Mouse (Mus musculus): Measurements from ENCODE around the gene Acadl. TPM values are rescaled to one million over a fixed set of nuclear protein-coding genes. Genes with fewer than 3 reads are reported as not detected.

Acadl gene
- polyA plus RNA-seq, 2 experiments = 34.8 to 105 TPM

DNA sequence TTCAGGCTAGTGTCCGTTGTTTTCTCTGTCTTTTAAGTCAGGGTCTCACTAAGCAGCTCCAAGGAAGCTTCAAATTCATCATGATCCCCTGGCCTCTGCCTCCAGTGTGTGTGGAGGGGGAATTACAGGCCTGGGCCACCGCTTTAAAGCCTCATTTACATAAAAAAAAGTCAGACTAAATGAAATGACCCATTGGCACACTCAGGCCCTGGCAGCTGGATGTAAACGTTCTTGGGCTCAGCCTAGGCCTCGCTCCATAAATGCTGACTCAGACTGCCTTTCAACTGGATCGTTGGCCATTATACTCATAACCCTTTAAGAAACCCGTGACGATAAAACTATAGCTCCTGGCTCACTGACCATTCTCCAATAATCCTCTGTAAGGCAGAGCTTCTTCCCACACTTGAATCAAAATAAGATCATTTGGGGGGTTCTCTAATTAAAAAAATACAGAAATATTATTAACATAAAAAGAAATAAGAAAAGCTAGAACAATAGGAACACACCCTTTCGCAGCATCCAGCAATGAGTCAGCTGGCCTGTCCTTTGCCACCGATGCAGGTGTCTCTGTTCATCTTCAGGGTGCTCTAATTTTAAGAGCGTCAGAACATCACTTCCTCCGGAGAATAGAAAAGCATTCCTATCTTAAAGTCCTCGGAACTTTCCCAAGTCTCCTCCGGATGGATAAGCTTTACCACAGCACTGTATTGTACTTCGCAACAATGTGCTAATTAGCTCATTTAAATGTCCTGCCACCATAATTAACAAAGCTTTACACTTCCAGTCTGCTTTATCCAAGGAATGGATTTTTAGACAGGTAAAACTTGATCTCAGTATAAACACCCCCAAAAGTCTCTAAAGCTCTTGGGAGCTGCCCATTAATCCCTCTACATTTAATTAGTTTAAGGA, 1.1 kb downstream of the Acadl start:
- H3K27ac ChIP-seq = no peak overlapping the region; the same call in 1 of the 2 replicates
- H3K36me3 ChIP-seq (replicated peaks; ENCODE audit: control insufficient read depth, insufficient read depth, low read depth) = peaks cover 2% of the 10 kb centered on the region; the same call in 1 of the 2 replicates
- DNase-seq (ENCODE audit: low read depth in 3 of 3, low spot score in 3 of 3) (no peak), ATAC-seq (ENCODE audit: insufficient read depth) (no peak)
- peak overlapping the region; percentile 82 for H3K9ac ChIP-seq (replicated peaks)
- peaks cover 0 to 2% of the 10 kb centered on the region in 2 experiments; a peak in 1 of 4 replicates for H3K4me1 ChIP-seq (replicated peaks; ENCODE audit: control insufficient read depth in 2 of 2, insufficient read depth in 2 of 2, low read length in 1 of 2)
- 35% methylated on average over 14 of the region's 14 CpGs for WGBS (ENCODE audit: insufficient replicate concordance)
- H3K4me3 ChIP-seq (ENCODE audit: insufficient read depth in 1 of 2, low read depth in 2 of 2, low read length in 2 of 2) = peak overlapping the region; percentile 67 to 95
- TF ChIP-seq CTCF (IDR thresholded peaks at IDR 0.05; ENCODE audit: low read depth) (no peak), EP300 (IDR thresholded peaks at IDR 0.05; ENCODE audit: low read depth) (no peak)
- peak overlapping the region; percentile 88 for H3K4me2 ChIP-seq (ENCODE audit: low read depth)
- H3K27me3 ChIP-seq (ENCODE audit: control insufficient read depth, insufficient read depth, low read length) = no peaks in the 10 kb centered on the region
- no peaks in the 10 kb centered on the region for H3K9me3 ChIP-seq (ENCODE audit: control insufficient read depth, low read length)

DNA sequence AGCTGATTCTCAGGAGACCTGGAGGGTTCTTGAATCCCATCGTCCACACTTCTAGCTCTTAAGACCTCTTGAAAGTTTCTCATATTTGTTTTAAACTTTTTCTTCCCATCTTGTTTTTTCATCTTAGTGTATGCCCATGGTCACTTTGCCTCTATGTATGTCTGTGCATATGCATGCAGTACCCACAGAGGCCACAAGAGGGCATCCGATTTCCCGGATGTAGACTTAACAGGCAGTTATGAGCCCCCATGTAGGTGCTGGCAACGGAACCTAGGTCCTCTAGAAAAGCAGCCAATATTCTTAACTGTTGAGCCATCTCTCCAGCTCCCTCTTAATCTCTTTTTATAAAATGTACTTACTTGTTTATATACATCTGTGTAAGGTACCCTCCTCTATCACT, 15.6 kb downstream of the Acadl start:
- peak; percentile 80 for TF ChIP-seq CTCF (IDR thresholded peaks at IDR 0.05; ENCODE audit: low read depth)
- TF ChIP-seq EP300 (IDR thresholded peaks at IDR 0.05; ENCODE audit: low read depth) = no peak
- Histone ChIP-seq H3K4me1 (replicated peaks; ENCODE audit: control insufficient read depth in 2 of 2, insufficient read depth in 2 of 2, low read length in 1 of 2) (no peaks in the 10 kb centered on the region), H3K27me3 (ENCODE audit: control insufficient read depth, insufficient read depth, low read length) (no peaks in the 10 kb centered on the region), H3K4me3 (ENCODE audit: insufficient read depth in 1 of 2, low read depth in 2 of 2, low read length in 2 of 2) (no peak overlapping the region), H3K4me2 (ENCODE audit: low read depth) (no peak overlapping the region), H3K9ac (replicated peaks) (no peak overlapping the region), H3K9me3 (ENCODE audit: control insufficient read depth, low read length) (peaks cover 4% of the 10 kb centered on the region), H3K27ac (no peak overlapping the region), H3K36me3 (replicated peaks; ENCODE audit: control insufficient read depth, insufficient read depth, low read depth) (peaks cover 18% of the 10 kb centered on the region)
- DNase-seq (ENCODE audit: low read depth in 3 of 3, low spot score in 3 of 3) (no peak), ATAC-seq (ENCODE audit: insufficient read depth) (no peak)
- 80% methylated on average over 4 of the region's 4 CpGs for WGBS (ENCODE audit: insufficient replicate concordance)

DNA sequence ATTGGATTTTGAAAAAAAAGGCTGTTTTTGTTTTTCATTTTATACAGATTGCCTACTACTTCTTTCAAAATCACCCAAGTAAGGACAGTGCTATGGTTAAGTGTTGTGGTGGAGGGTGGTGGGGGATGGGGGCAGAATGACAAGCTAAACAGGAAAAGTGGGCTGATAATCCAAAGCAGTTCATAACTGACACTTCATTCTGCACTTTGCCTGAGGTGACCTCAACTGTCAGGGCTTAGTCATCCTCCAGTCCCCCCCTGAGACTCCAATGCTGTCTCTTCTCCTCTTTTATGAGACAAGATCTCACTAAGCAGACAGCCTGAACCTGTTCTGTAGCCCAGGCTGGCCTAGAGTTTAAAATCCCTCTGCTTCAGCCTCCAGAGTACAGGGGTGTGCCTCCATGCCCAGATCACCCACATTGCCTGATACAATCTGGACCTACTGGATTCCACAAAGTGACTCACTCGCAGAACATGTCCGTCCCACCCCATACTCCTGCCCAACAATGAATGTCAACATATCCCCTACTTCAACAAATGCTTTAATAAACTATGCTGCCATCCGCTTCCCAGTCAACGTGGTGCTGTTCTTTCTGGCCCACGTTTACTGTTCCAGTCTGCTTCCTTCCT, 17.3 kb downstream of the Acadl start:
- H3K4me2 ChIP-seq (ENCODE audit: low read depth) = no peak overlapping the region
- no peak overlapping the region for H3K4me3 ChIP-seq (ENCODE audit: insufficient read depth in 1 of 2, low read depth in 2 of 2, low read length in 2 of 2)
- H3K27ac ChIP-seq = no peak overlapping the region
- ATAC-seq (ENCODE audit: insufficient read depth) (no peak), DNase-seq (ENCODE audit: low read depth in 3 of 3, low spot score in 3 of 3) (no peak)
- no peak for TF ChIP-seq EP300 (IDR thresholded peaks at IDR 0.05; ENCODE audit: low read depth)
- no peak for TF ChIP-seq CTCF (IDR thresholded peaks at IDR 0.05; ENCODE audit: low read depth)
- H3K9ac ChIP-seq (replicated peaks) = no peak overlapping the region
- H3K4me1 ChIP-seq (replicated peaks; ENCODE audit: control insufficient read depth in 2 of 2, insufficient read depth in 2 of 2, low read length in 1 of 2) = no peaks in the 10 kb centered on the region
- H3K36me3 ChIP-seq (replicated peaks; ENCODE audit: control insufficient read depth, insufficient read depth, low read depth) = peaks cover 13% of the 10 kb centered on the region
- peaks cover 4% of the 10 kb centered on the region for H3K9me3 ChIP-seq (ENCODE audit: control insufficient read depth, low read length)
- no peaks in the 10 kb centered on the region for H3K27me3 ChIP-seq (ENCODE audit: control insufficient read depth, insufficient read depth, low read length)
- 53% methylated on average over 5 of the region's 5 CpGs for whole genome bisulfite sequencing (ENCODE audit: insufficient replicate concordance)

GRCm38 (mm10) chr1:66841938-66842337, 21.1 kb downstream of the Acadl start:
- H3K4me1 ChIP-seq (replicated peaks; ENCODE audit: control insufficient read depth in 2 of 2, insufficient read depth in 2 of 2, low read length in 1 of 2) = no peaks in the 10 kb centered on the region
- H3K9ac ChIP-seq (replicated peaks) = no peak overlapping the region
- H3K36me3 ChIP-seq (replicated peaks; ENCODE audit: control insufficient read depth, insufficient read depth, low read depth) = no peaks in the 10 kb centered on the region; the same call in none of the 2 replicates
- H3K27ac ChIP-seq = no peak overlapping the region
- H3K9me3 ChIP-seq (ENCODE audit: control insufficient read depth, low read length) = no peaks in the 10 kb centered on the region
- no peak overlapping the region for H3K4me2 ChIP-seq (ENCODE audit: low read depth)
- DNase-seq (ENCODE audit: low read depth in 3 of 3, low spot score in 3 of 3) = no peak
- no peak for ATAC-seq (ENCODE audit: insufficient read depth)
- TF ChIP-seq CTCF (IDR thresholded peaks at IDR 0.05; ENCODE audit: low read depth) = no peak
- no peak for TF ChIP-seq EP300 (IDR thresholded peaks at IDR 0.05; ENCODE audit: low read depth)
- no peak overlapping the region for H3K4me3 ChIP-seq (ENCODE audit: insufficient read depth in 1 of 2, low read depth in 2 of 2, low read length in 2 of 2)
- 73% methylated on average over 10 of the region's 10 CpGs for WGBS (ENCODE audit: insufficient replicate concordance)
- no peaks in the 10 kb centered on the region for H3K27me3 ChIP-seq (ENCODE audit: control insufficient read depth, insufficient read depth, low read length)

DNA sequence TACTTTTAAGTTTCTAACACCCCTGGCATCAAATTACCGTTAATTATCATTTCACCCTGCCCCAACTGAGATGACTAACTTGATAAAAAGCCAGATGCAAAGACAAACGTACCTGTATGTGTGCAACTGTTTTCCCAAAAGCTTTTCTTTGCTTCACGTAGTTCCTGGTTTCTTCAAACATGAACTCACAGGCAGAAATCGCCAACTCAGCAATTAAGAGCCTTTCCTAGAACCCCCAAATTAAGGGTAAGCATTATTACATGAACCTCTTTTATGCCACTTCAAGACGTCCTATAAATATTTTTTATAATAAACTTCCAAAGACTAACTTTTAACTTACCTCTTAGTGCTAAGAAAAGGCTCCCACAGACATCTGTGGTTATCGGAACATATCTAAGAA, 21.6 kb downstream of the Acadl start:
- Histone ChIP-seq H3K4me1 (replicated peaks; ENCODE audit: control insufficient read depth in 2 of 2, insufficient read depth in 2 of 2, low read length in 1 of 2) (no peaks in the 10 kb centered on the region), H3K36me3 (replicated peaks; ENCODE audit: control insufficient read depth, insufficient read depth, low read depth) (no peaks in the 10 kb centered on the region; the same call in none of the 2 replicates), H3K27me3 (ENCODE audit: control insufficient read depth, insufficient read depth, low read length) (no peaks in the 10 kb centered on the region), H3K9me3 (ENCODE audit: control insufficient read depth, low read length) (no peaks in the 10 kb centered on the region), H3K4me3 (ENCODE audit: insufficient read depth in 1 of 2, low read depth in 2 of 2, low read length in 2 of 2) (no peak overlapping the region), H3K4me2 (ENCODE audit: low read depth) (no peak overlapping the region), H3K9ac (replicated peaks) (no peak overlapping the region), H3K27ac (no peak overlapping the region)
- no peak for TF ChIP-seq EP300 (IDR thresholded peaks at IDR 0.05; ENCODE audit: low read depth)
- no peak for TF ChIP-seq CTCF (IDR thresholded peaks at IDR 0.05; ENCODE audit: low read depth)
- DNase-seq (ENCODE audit: low read depth in 3 of 3, low spot score in 3 of 3) (no peak), ATAC-seq (ENCODE audit: insufficient read depth) (no peak)
- WGBS (ENCODE audit: insufficient replicate concordance) = 67% methylated on average over 6 of the region's 6 CpGs
